Mouse (Mus musculus) left cerebral cortex, postnatal 14 days (tissue): ENCODE measurements around the gene Hspa1b. TPM values are rescaled to one million over a fixed set of nuclear protein-coding genes. Genes with fewer than 3 reads are reported as not detected.
A peak's percentile ranks its signal among the peaks of the same experiment; 100 is the strongest.
"Not testable (repeated sequence)": the region's sequence is repeated elsewhere in the genome, so short reads cannot be mapped to it uniquely, and the experiment has no call there.

Source experiments
- DNase-seq, 2 experiments: peaks; one replicate each; pipeline ENCODE4 v3.0.0; 2021 to 2022; ENCODE audit warnings: low spot score in 2 of 2, mixed read lengths in 1 of 2
- intact Hi-C: fragments of 180-260 bp; cut with DNase I; formaldehyde crosslinking; loops from one replicate; pipeline ENCODE4 v1.15.1; 2025
- total RNA-seq, 2 experiments: library from RNA; stranded (reverse); gene quantifications; 2 replicates each; pipeline ENCODE4 v1.2.3; 2021

The Hspa1b gene
- total RNA-seq, 2 experiments from 2014 or later: 3.3 to 3.5 TPM

- DNase-seq, intact Hi-C loops: not testable (repeated sequence)
Observed at GRCm38 (mm10) chr17:34995192-34995591, 36.2 kb upstream of the Hspa1b start.

GRCm38 (mm10) chr17:34994751-34995150 lies 35.7 kb upstream of the Hspa1b start:
- intact Hi-C loops: no loop called here
- no peak for DNase-seq

- peak in 1 of 2 experiments; percentile 23 for DNase-seq
- intact Hi-C loops: loop anchor here (5.0 kb wide), 2 partner anchors 62 to 132 kb away; partner anchors contain the start of genes Nelfe and Skiv2l
Observed at GRCm38 (mm10) chr17:34984218-34984617, 25.2 kb upstream of the Hspa1b start.

GRCm38 (mm10) chr17:34982328-34982727 lies 23.3 kb upstream of the Hspa1b start:
- DNase-seq: no peak
- intact Hi-C loops: loop anchor here (2.0 to 5.0 kb wide), 3 partner anchors 30 to 130 kb away; partner anchors contain the start of genes Nelfe and Skiv2l

- DNase-seq: peak; percentile 89 to 91
- intact Hi-C loops: loop anchor here (2.0 to 5.0 kb wide), 3 partner anchors 29 to 129 kb away; partner anchors contain the start of genes Nelfe and Skiv2l
Observed at GRCm38 (mm10) chr17:34981690-34982180, 22.7 kb upstream of the Hspa1b start, which contains the start of gene Lsm2. Gene Lsm2, plus strand, starts transcription at chr17:34981862.

GRCm38 (mm10) chr17:34980655-34981054 lies 21.6 kb upstream of the Hspa1b start:
- intact Hi-C loops: loop anchor here (5.0 kb wide), 2 partner anchors 58 to 128 kb away; partner anchors contain the start of genes Nelfe and Skiv2l
- peak in 1 of 2 experiments; percentile 57 for DNase-seq

DNA sequence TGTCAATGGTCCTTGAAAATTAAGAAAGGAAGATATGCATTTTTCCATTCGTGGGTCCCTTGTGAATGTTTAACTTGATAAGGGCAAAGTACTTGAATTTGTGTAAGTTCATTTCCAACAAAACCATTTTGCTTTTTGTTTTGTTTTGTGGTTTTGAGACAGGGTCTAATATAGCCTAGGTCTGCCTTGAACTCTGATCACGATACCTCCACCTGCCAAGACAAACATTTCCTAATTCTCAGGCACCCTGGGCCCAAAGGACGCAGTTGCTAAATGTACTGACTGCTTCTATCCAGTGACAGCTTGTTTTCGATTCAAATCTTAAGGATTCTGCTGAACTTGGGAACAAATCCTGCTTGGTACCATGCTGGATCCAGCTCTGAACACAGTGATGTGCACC lies 20.6 kb upstream of the Hspa1b start:
- no peak for DNase-seq
- intact Hi-C loops: loop anchor here (5.0 kb wide), 2 partner anchors 57 to 127 kb away; partner anchors contain the start of genes Nelfe and Skiv2l

GRCm38 (mm10) chr17:34978239-34978638 lies 19.2 kb upstream of the Hspa1b start:
- intact Hi-C loops: no loop called here

GRCm38 (mm10) chr17:34977000-34977399 lies 18.0 kb upstream of the Hspa1b start:
- intact Hi-C loops: no loop called here
- no peak for DNase-seq

More at GRCm38 (mm10) chr17:34978239-34978638, 19.2 kb upstream of the Hspa1b start:
- no peak for DNase-seq

- no peak for DNase-seq
- intact Hi-C loops: no loop called here
Observed at GRCm38 (mm10) chr17:34975581-34976492, 16.8 kb upstream of the Hspa1b start.

DNA sequence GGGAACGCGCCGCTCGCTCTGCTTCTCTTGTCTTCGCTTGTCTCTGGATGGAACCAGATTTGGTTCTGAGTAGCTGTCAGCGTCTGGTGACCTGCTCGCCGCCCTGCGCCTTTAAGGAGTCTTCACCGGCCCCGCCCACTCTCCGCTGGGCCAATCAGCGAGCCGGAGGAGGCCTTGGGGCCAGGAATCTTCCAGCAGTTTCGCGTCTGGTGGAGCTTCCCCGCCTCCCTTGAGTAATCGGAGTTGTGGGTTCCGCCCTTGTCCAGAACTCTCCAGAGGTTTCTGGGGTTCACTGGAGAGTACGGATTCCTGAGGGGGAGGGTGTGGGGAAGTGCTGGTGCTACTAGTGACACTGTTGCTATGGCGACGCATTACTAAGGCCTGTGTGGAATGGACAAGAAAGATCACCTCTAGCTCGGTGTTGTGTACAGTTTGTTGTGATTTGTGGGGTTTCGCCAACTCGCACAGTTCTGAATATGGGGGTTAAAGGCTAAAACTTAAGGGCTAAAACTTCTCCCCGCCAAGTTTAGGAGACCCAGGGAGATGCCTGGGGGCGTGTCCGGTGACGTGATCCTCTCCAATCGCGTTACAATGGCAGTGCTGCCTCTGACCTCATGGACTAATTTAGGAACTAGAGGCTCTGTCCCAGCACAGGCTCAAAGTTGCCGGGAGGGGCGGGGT lies 13.2 kb upstream of the Hspa1b start, which contains the start of the genes Hspa1a and Hspa1l:
Hspa1a (minus strand) TSS at position 88 of the 681 bp plus-strand sequence.
Hspa1l (plus strand) TSS at position 635 of the 681 bp plus-strand sequence.
- peak; percentile 72 to 79 for DNase-seq
- intact Hi-C loops: not testable (repeated sequence)

DNA sequence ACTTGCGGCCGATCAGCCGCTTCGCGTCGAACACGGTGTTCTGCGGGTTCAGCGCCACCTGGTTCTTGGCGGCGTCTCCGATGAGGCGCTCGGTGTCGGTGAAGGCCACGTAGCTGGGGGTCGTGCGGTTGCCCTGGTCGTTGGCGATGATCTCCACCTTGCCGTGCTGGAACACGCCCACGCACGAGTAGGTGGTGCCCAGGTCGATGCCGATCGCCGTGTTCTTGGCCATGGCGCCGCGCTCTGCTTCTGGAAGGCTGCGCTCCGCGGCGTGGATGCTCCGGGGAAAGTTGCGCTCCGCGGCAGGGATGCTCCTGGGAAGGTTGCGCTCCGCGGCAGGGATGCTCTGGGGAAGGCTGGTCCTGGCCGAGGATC lies 12.6 kb upstream of the Hspa1b start:
- intact Hi-C loops, DNase-seq: not testable (repeated sequence)

DNA sequence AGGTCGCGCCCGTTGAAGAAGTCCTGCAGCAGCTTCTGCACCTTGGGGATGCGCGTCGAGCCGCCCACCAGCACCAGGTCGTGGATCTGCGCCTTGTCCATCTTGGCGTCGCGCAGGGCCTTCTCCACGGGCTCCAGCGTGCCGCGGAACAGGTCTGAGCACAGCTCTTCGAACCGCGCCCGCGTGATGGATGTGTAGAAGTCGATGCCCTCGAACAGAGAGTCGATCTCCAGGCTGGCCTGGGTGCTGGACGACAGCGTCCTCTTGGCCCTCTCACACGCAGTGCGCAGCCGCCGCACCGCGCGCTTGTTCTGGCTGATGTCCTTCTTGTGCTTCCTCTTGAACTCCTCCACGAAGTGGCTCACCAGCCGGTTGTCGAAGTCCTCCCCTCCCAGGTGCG lies 11.8 kb upstream of the Hspa1b start:
- intact Hi-C loops, DNase-seq: not testable (repeated sequence)

DNA sequence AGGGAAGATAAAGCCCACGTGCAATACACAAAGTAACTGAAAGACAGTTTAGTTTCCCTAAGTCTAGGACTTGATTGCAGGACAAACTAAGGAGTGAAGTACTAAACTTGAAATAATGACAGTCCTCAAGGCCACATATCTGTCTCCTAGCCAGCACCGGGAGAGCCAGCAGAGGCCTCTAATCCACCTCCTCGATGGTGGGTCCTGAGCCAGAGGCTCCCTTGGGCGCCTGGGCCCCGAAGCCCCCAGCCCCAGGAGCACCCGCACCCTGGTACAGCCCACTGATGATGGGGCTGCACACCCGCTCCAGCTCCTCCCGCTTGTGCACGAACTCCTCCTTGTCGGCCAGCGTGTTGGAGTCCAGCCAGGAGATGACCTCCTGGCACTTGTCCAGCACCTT lies 10.8 kb upstream of the Hspa1b start, which contains the start of gene Gm20481:
Gm20481 (plus strand) TSS at position 91 of the 400 bp plus-strand sequence.
- DNase-seq, intact Hi-C loops: not testable (repeated sequence)

GRCm38 (mm10) chr17:34965627-34966026 lies 6.6 kb upstream of the Hspa1b start:
- intact Hi-C loops: no loop called here
- DNase-seq: no peak

- DNase-seq: no peak
- intact Hi-C loops: no loop called here
Observed at GRCm38 (mm10) chr17:34964640-34965049, 5.6 kb upstream of the Hspa1b start.

- intact Hi-C loops: no loop called here
Observed at GRCm38 (mm10) chr17:34962841-34963240, 3.8 kb upstream of the Hspa1b start.

GRCm38 (mm10) chr17:34962125-34962524 lies 3.1 kb upstream of the Hspa1b start:
- DNase-seq: no peak
- intact Hi-C loops: no loop called here

More at GRCm38 (mm10) chr17:34962841-34963240, 3.8 kb upstream of the Hspa1b start:
- no peak for DNase-seq
